Mouse (Mus musculus) frontal cortex, adult (tissue): Measurements from ENCODE around the gene Cipc.

Experiments used
- ATAC-seq: cut with Nextera tagmentation; 2 replicates; pipeline ENCODE4 v1.9.2; 2017; ENCODE audit warnings: mild to moderate bottlenecking, moderate library complexity, mixed read lengths; ENCODE audit not compliant: low TSS enrichment

The Cipc gene

DNA sequence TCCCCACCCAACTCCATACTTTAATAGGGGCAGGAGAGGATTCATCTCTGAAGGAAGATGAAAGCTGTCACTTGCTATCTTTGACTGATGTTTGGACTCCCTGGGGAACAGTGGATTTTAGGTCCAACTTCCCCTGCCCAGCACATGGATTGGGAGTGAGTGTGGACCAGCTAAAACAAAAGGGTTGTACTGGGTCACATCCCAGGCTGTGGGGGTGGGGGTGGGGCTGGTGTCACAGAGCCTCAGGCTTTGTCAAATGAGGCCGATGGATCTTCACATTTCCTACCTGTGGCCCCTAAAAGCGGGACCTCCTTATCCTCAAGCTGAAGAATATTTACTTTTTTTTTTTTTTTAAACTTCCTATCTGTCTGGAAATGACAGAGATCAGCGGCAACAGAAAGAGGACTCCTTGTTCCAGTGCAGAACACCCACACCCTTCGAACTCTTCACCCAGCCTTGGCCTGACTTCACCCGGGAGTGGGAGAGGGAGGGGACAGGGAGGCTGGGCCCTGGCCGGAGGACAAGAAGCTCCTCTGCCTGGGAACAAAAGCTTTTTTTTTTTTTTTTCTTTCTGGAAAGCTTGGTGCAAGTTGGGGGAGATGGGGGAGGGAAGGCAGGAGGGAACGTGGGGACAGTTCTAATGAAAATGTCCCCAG is 14.8 kb upstream of the Cipc start:
- 0 out of 2 replicates have a peak, but pooled peaks have one; percentile 11 for ATAC-seq

DNA sequence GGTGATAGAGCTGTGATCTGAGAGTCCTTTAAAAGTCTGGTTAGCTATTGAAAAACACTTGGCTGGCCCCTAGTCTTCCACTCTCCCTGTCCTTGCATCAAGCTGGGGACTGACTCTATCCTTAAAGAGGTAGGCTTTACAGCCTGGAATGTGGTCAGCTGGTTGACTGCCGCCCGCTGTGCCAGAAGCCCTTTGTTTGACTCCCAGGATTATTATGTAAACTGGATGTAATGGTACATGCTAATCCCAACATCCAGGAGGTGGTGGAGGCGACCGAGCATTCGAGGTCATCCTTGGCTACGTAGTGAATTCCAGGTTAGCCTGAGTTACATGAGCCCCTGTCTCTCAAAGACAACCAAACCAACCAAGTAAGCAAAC is 14.3 kb upstream of the Cipc start:
- 0 out of 2 replicates have a peak, but pooled peaks have one; percentile 11 for ATAC-seq

DNA sequence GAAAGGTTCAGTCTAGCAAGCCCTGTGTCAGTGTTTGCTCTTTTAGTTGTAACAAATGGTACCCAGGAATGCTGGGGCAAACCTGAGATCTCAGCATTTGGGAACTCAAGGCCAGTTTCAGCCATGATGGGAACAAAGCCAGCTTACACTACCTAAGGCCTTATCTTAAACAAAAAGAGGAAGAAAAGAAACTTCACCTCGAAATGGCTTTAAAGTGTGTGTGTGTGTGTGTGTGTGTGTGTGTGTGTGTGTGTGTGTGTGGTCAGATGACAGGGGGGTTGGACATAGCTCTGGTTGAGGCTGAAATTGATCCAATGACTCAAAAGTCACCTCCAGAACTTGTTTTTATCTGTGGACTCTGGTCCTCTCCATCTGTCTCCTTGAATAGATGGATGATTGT is 12.1 kb upstream of the Cipc start:
- ATAC-seq = no peak

DNA sequence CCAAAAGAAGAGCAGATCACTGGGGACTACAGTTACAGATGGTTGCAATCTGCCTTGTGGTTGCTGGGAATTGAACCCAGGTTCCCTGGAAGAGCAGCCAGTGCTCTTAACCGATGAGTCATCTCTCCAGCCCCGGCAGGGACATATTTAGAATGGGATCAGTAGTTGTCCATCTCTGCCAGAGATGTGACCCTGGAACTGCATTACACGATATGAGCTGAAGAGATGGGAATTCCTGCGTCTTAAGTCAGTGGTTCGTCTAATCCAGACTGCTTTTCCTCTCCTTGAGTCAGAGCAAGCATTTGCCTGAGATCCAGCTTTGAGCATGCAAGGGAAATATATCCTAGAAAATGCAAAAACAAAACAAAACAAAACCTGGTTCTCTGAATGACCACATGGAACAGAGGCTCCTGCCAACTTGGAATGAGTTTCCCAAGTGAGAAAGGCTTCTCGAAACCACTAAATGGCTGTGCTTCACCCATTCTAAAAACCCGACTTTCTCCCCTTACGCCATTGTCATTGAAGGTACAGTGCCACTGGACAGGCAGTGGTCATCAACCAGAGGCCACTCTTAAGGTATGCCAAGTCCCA is 11.1 kb upstream of the Cipc start:
- ATAC-seq = no peak

DNA sequence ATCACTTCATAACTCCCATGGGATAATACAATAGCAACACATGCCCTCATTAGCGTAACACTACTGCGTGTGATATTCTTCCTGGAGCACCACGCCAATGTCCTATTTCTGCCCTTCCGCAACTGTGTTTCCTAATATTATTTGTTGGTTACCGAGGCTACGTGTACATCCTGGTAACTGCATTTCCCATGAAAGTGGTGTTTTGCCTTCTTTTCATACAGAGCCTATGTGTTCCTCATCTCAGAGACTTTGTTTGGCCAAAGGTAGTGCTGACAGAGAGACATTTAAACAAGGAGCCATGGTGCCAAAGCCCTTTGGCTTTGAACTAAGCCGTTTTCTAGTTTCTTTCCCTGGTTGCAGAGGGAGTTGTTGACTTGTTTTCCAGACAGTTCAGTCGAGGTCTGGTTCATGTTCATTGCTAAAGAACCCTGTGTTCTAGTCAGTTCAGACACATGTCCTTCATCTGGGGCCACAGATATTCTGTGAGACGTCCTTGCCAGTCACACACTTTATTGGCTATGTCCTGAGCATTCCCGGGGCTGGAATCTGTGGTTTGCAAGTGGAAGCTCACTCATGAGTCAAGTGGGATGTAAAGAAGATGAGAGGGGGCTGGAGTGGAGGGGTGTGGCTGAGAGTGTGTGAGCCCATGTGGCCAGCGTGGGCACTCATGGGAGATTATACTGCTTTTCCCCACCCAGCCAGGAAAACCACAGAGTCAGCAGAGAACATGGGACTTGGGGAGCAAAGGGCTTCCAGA is 10.1 kb upstream of the Cipc start:
- no peak for ATAC-seq

DNA sequence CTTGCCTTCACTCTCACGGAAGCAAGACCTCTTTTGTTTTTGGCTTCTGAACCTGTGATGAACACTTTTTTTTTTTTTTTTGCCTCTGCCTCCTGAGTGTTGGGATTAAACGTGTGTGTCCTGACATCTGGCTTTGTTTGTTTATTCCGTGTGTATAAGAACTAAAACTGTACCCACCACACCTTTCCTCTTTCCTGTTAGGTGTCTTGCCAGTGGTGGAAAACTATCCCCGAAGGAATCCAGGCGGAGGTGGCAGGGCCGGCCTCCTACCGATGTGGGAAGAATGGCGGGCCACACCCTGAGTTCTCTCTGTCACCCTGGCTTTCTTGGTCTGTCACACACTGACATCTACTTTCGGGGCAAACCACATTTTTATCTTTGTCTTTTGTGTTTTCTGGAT is 8.3 kb upstream of the Cipc start:
- ATAC-seq = no peak

DNA sequence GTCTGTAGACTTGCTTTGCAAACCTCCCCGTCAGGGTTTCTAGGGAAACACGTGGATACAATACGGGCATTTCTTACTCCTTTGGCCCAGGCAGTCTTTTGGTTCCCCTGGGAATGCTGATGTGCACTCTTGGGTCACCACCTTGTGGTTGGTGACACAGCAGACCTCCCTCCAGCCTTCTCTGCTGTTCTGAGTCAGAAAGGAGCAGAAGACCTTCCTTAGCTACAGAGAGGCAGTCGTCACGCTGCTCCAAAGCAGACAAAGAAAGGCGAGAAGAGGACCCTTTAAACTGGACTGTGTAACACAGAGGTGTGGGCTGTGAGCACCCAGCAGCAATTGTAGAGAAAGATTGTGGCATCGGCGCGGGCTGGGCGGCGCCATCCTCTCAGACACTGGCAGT is 5.7 kb upstream of the Cipc start:
- peak; percentile 19; the same call in 1 of the 2 replicates for ATAC-seq

DNA sequence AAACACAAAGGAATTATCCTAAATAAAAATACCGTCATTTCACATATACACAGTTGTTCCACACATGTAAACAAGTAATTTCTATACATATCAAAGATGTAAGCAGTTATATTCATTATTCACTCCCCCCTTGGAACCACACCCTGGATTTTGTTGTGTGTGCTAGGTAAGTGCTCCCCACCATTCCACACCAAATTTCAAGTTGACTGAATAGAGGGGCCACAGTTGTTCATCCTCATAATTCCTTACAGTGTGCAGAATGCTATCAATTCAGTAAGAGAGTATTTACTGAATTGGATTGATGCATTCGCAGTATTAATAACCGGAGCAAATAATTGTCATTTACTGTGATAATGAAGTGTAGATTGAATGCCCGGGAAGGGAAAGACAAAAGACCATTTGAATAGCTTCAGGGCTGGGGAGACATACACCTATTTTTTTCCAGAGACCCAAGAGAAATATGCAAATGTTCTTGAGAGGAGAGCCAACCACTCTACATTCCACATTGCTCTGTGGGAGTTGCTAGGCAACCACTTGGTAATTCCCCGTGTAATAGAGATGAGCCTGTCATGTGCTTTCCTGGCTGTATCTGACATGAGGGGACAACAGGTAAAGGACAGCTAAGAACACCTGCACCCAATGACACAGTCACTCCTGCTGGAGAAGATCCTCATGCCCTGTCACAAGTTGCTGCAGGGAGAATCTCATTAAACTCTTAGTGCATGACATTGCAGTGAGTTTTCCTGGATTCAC is 4.9 kb upstream of the Cipc start:
- peak; percentile 69 for ATAC-seq

DNA sequence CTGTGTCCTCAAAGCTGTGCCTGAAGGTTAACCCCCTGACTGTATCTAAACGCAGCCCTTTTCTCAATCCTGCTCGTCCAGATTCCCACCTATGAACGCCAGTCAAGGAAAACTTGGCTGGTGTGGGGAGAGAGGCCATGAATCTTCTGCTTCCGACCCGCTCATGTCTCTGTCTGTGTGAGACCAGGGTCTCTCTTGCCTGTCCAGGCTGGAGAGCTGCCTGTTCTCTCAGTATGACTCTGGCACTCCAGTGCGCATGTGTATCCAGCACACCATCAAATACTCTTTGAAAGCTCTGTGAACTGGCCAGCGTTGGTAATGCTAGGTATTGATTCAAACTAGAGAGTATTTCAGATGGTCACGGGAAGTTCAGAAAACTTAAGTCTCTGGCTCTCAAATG is 3.4 kb upstream of the Cipc start:
- no peak for ATAC-seq

DNA sequence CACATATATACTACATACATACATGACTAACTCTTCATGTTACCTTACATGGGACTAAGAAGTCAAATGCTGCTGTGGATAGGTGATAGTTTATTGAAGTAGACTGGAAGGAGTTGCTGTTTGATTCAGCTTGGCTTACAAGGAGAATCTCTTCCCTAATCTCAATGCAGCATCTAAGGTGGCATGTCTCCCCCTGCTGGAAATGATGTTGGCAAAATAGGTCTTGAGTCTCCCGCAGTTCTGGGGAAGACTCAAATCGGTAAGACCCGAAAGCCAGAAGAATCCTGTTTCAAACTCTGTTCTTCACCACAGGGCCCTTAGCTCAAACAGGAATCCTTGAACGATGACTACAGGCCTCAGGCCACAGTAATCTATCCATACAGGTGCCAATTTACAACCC is 1.7 kb upstream of the Cipc start:
- no peak; the same call in 1 of the 2 replicates for ATAC-seq

DNA sequence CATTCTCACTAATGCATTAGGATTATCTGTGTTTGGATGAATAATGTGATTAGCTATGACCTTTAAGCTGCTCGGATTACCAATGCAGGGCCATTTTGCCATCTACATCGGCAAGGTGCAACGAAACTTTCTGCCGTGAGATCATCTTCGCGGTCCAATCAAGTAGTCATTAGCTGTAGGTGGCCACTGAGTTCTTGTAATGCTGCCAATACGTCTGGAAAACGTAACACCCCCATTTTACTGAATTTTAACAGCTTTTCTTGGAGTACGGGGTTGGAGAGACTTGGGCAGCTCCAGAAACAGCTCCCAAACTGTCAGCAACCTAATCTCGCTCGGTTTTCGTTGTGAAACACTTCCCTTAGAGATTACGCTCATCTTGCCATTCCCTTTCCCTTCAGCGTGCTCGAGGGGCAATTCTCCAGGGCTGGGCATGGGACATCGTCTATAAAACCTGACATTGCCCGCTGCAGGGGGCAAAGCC is 502 bp upstream of the Cipc start:
- no peak for ATAC-seq

DNA sequence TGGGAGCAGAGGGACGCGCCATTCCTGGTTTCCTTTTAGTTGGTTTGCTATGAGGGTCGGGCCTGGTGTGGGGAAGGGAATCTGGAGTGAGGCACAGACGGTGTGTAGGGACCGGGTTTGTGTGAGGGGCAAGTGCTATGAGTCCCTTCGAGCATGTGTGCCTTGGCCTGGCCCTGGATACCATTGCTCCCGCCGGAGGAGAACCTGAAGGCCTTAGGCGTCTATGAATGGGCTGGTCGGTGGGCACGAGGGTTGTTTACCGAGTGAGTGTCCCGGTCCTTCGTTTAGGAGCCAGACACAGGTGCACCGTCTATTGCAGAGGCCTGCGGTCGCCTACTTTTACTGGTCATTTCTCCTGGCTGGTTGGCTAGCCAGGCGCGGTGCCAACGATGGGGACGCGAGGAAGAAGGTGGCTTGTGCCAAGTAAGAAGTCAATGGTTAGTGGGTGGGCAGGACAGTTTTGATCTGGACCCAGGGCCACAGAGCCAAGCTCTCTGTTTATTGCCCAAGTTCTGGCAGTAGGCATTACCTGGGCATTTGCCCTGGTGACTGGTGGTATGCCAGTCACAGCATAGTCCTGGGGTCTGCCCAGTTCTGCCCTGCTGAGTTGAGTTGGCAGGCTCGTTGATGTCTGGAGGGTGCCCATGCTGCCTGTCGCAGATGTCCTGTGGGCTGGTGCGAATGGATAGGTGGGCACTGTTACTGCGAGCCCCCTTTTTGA is 998 bp downstream of the Cipc start:
- ATAC-seq = peak; percentile 10; the same call in 1 of the 2 replicates

DNA sequence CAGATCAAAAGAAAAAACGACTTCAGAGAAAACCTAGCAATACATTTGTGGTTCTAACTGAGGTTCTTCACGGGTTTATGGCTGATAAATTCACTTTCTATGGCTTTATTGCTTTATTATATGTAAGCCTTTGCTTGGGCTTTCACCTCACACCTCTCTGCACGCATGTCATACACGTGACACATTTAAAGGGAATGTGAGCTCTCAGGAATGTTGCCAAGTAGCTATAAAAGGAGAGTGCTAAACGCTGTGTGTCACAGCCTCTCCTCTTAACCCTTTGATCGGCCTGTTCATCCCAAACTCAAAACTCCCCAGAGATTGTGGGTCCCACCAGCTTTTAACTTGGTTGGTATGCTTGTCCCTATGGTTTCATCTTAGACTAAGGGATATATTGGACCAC is 1.8 kb downstream of the Cipc start:
- no peak for ATAC-seq

DNA sequence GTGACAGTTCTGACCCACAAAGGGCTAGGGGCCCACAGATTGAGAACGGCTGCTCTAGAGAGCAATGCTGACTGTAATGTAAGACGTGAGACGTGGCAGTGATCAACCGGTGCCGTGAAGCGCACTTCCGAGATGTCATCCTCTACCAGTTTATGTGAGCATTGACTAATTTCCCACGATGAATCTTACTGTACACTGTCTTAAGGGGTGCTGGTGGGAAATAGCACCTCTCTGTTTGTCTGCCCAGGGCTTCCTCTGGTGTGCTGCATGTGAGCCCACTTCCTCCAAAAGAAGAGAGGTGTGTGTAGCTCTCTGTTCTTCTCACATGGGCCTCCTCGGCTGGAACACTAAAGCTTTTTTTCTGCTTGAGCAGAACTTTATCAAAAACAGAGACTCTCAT is 2.7 kb downstream of the Cipc start:
- no peak for ATAC-seq

DNA sequence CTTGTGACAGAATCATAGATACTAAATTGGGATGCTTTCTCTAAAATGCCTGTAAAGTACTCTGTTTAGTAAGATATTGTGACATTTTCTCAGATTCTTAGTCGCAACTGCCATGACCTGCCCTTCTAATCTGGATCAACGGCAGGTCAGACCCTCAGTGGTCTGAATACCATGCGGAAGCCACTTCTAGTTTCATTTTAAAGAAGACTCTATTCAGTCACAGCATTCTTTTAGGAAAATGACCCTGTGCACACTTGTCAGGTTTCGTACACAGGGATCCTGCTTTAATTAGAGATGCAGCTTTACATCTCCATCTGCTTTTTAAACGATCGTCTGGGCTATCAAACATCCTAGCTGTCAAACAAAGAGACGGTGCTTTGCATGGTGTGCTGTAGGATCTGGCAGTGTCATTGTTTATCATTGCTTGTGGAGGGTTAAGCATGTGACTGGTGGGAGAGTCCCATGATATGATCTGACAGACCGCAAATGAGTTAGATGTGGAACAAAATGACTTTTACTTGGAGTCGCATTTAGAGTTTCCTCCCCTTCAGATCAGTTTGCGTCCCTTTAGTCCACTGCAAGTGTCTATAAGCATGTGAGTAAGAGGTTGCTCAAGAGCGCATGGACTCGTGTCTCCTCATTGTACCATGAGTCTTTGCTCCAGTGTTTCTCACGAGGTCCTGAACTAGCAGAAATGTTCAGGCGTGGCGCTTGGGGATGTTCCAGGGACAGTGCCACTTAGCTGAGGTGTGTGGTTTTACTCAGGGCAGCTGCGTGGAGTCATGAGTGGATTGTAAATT is 3.5 kb downstream of the Cipc start:
- no peak for ATAC-seq

DNA sequence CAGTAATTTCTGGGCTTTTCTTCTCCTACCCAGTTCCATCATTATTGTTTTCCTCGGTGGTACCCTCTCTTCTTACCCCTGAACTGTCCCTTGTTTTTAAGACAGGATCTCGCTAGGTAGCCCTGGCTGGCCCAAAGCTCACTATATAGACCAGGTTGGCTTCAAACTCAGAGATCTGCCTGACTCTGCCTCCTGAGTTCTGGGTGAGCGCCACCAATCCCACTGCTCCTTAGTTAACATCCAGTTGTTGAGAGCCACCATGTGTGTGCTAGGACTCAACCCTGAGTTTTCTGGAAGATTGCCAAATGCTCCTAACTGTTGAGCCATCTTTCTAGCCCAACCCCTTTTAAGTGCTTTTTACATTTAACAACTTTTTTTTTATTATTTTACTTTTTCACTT is 4.1 kb downstream of the Cipc start:
- no peak for ATAC-seq

DNA sequence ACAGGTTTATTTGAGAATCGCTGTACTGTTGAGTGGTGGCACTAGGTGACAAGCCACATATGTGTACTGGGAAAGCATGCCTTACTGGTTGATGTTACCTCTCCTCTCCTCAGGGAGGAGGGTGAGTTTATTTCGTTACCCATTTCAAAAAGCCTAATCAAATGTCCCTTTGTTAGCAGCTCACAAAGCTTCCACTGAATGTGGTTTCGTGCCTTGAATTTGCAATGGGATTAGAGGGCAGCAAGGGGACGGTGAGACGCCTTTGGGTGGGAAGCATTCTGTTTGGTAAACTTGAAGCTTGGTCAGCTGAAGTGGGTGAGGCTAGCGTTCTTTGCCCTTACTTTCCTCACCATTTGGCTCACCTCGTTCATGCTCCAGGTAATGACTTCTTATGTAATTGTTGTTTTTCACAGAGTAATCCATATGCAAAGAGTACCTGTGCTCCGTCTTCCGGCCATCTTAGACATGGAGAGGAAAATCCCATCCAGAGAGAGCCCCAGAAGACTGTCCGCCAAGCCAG is 5.5 kb downstream of the Cipc start:
- no peak for ATAC-seq

DNA sequence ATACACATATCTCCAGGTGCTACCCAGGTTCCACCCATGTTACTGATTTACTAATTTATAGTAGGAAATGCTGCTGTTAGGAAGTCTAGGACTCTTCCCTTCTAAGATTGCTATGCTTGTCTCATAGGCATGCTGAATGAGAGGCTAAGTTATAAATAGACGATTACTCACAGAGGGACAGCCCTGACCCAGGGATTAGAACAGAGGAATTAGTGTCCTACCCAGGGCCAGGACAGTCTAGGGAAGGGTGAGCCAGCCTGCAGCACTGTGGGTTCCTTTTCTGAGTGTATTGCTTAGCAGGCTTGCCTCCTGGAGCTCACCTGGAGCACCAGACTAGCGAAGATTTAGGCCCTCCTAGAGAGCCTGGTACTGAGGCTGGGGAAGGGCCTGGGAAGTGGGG is 9.1 kb downstream of the Cipc start:
- peak; percentile 68 for ATAC-seq

DNA sequence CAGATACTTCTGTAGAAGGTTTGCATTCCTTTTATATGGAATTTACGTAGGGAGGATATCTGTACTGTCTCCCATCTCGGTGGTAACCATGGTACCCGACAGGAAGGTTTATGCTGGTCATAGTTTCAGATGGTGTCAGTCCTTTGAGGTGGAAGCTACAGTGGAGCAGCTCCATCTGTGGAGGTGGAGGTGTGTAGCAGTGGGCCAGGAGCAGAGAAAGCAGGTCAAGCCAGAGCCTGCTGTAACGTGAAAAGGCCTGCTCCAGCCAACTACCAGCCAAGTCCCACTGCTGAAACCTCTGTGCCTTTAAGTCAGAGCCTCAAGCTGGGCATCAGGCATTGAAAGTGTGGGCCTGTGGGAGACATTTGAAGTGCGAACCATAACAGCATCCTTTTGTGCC is 11.7 kb downstream of the Cipc start:
- ATAC-seq = no peak; the same call in 1 of the 2 replicates

DNA sequence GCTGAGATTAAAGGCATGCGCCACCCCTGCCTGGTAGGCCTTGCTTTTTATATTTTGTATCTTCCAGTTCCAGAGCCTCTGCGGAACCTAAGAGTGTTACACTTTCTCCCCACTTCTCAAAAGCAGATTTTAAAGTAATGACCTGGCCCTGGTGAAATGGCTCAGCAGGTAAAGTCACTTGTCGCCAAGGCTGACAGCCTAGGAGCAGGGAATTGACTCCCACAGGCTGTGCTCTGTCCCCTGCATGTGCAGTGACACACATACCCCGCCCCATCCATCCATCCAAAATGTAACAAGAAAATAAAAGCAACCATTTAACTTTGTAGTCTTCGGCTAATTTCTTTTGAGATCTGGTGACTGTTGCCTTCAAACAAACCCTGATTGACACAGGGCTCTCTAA is 12.8 kb downstream of the Cipc start:
- no peak for ATAC-seq

DNA sequence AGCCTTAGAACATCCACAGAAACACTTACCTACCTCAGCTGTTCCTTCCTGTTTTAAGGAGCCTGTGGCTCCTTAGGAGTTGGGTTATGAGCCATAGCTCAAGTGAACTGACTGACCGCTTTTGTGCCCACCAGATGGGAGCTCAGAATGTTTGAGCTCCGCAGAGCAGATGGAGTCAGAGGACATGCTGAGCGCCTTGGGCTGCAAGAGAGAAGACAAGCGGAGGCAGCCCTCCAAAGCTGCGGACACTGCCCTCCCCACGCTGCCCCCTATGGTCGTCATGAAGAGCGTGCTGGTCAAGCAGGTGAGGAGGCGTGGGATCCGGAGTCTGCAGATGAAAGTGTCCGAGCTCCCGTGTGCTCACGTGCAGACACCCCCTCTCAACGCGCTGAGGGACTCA is 13.3 kb downstream of the Cipc start:
- no peak for ATAC-seq
